Mouse (Mus musculus) cerebellum, adult 11 months (tissue): Measurements from ENCODE around the gene Psmb7.
A peak's percentile ranks its signal among the peaks of the same experiment; 100 is the strongest.

Source experiments
- DNase-seq: peaks from one replicate; pipeline ENCODE4 v3.0.0; 2022

Gene Psmb7

GRCm38 (mm10) chr2:38542366-38542765 is 101.5 kb downstream of the Psmb7 start:
- no peak for DNase-seq

- peak; percentile 18 for DNase-seq
Observed at GRCm38 (mm10) chr2:38541570-38541969, 102.3 kb downstream of the Psmb7 start.

GRCm38 (mm10) chr2:38541101-38541500 is 102.8 kb downstream of the Psmb7 start:
- peak; percentile 45 for DNase-seq

GRCm38 (mm10) chr2:38540666-38541065 is 103.2 kb downstream of the Psmb7 start:
- peak; percentile 31 for DNase-seq

- DNase-seq: peak; percentile 97
Observed at GRCm38 (mm10) chr2:38539677-38540076, 104.2 kb downstream of the Psmb7 start.
